ENCODE assay signal across 9 mouse cellular contexts in genomic region chr16:22162066-22162511, GRCm38 (mm10). TPM values are rescaled to one million over a fixed set of nuclear protein-coding genes. Genes with fewer than 3 reads are reported as not detected.
DNase-seq lines count a peak whose midpoint lies in the region; ATAC-seq and TF ChIP-seq lines count a peak whose summit lies in the region.
"Had no signal": no experiment of that assay in that cellular context is flagged by ENCODE, and none has a peak within 500 bp of the region (broad histone marks: within the 10 kb centered on the region; RNA-seq: fewer than 3 reads in every experiment).

No protein-coding gene starts in this region.

- H3K9me3 ChIP-seq in liver, postnatal 0 days (ENCODE audit: low read length), result no peaks in the 10 kb centered on the region

- DNase-seq in gastrocnemius, adult 2 months, result no peak
- no peak for DNase-seq in gastrocnemius, adult 8-10 months (ENCODE audit: low spot score in 2 of 2)
- DNase-seq in right cerebral cortex, postnatal 4 days, result peak; percentile 5
- no peak for DNase-seq in right cerebral cortex, adult 18-20 months
- peak; percentile 11 to 25 for DNase-seq in heart, postnatal 14 days
- no peak for DNase-seq in liver, postnatal 0 days
- DNase-seq in spleen, postnatal 36 days (ENCODE audit: low spot score in 2 of 2), result no peak
- no peak for DNase-seq in cerebellum, adult 11 months

- H3K9ac ChIP-seq in liver, postnatal 0 days (replicated peaks), result peak overlapping the region; percentile 77

- H3K4me2 ChIP-seq in liver, postnatal 0 days (ENCODE audit: low read depth, low read length), result peak overlapping the region; percentile 69

- WGBS in liver, postnatal 0 days (ENCODE audit: insufficient replicate concordance), result under 1% methylated on average over 18 of the region's 19 CpGs

- no peaks in the 10 kb centered on the region for H3K4me1 ChIP-seq in liver, postnatal 0 days (ENCODE audit: insufficient read depth)

- peak overlapping the region; percentile 77 for H3K4me3 ChIP-seq in gastrocnemius, adult 2 months
- H3K4me3 ChIP-seq in liver, postnatal 0 days (ENCODE audit: low read depth, low read length), result peak overlapping the region; percentile 56

- H3K27me3 ChIP-seq in liver, postnatal 0 days (ENCODE audit: insufficient read depth, low read length), result peaks cover 37% of the 10 kb centered on the region

- H3K27ac ChIP-seq in gastrocnemius, adult 2 months, result peak overlapping the region; percentile 74; the same call in 1 of the 2 replicates
- no peak overlapping the region; the same call in 1 of the 2 replicates for H3K27ac ChIP-seq in liver, postnatal 0 days (ENCODE audit: low read depth)

- no peak for TF ChIP-seq CTCF in gastrocnemius, adult 2 months (IDR thresholded peaks at IDR 0.05)
- no peak for TF ChIP-seq CTCF in liver, postnatal 0 days (IDR thresholded peaks at IDR 0.05; ENCODE audit: low read depth)

- intact Hi-C loops in gastrocnemius, adult 2 months (cut with DNase I), result no loop called here
- intact Hi-C loops in heart, postnatal 14 days (cut with DNase I), result loop anchor here (2.0 to 5.0 kb wide), 2 partner anchors 80 to 103 kb away; no protein-coding TSS in a partner anchor

- no peak for ATAC-seq in liver, postnatal 0 days

- no peaks in the 10 kb centered on the region for H3K36me3 ChIP-seq in liver, postnatal 0 days (replicated peaks; ENCODE audit: insufficient read depth, low read length)
- H3K36me3 ChIP-seq: G1E had no signal

- TF ChIP-seq EP300 in liver, postnatal 0 days (IDR thresholded peaks at IDR 0.05; ENCODE audit: low read depth), result no peak

RNA-seq across cellular contexts. Expression of gene Igf2bp2, which starts 1.0 kb away (rescaled TPM):
- total RNA-seq in gastrocnemius, adult 2 months (2021), result 1 to 10 TPM; 1.3 to 5.2 TPM
- total RNA-seq in gastrocnemius, adult 8-10 months (2022), result 1 to 10 TPM in 2 of 4 experiments, under 1 TPM in 2; 0.53 to 1.4 (median 1.2) TPM
- total RNA-seq in heart, postnatal 14 days (2021), result 10 to 100 TPM; 10.9 to 13.4 TPM
- polyA plus RNA-seq in liver, postnatal 0 days (2015; fragmentation: Nextera tagmentation; extraction: Ambion mirVana), result 4.9 and 5.2 TPM in 2 replicates

Comparison
In these comparisons a context has a peak if more than half of its experiments do, and no peak if none do; other contexts are left out.
1. DNase-seq: peak in right cerebral cortex, postnatal 4 days (single experiment) and heart, postnatal 14 days (2 of 2); none in gastrocnemius, adult 2 months (single experiment), gastrocnemius, adult 8-10 months (0 of 2), right cerebral cortex, adult 18-20 months (single experiment), liver, postnatal 0 days (single experiment), spleen, postnatal 36 days (0 of 2) and cerebellum, adult 11 months (single experiment).